Mouse (Mus musculus) embryonic facial prominence, embryonic 12.5 days (tissue): Measurements from ENCODE around the gene Nectin1. TPM values are rescaled to one million over a fixed set of nuclear protein-coding genes. Genes with fewer than 3 reads are reported as not detected.

Experiments
- ATAC-seq: fragments of 200-750 bp; cut with Nextera tagmentation; 2 replicates; pipeline ENCODE4 v1.8.0; 2017; ENCODE audit not compliant: insufficient number of reproducible peaks, insufficient read depth, low FRiP score, low TSS enrichment
- H3K27ac ChIP-seq: fragments of 300-500 bp; sonication (generic); 2 replicates; pipeline ENCODE4 v1.5.1; 2016; ENCODE audit warnings: mild to moderate bottlenecking
- H3K27me3 ChIP-seq: fragments of 300-500 bp; sonication (generic); 2 replicates; pipeline ENCODE4 v1.6.1; 2016; ENCODE audit warnings: mild to moderate bottlenecking, moderate library complexity
- H3K36me3 ChIP-seq: fragments of 300-500 bp; sonication (generic); 2 replicates; pipeline ENCODE4 v1.6.1; 2016; ENCODE audit warnings: mild to moderate bottlenecking
- H3K4me1 ChIP-seq: fragments of 300-500 bp; sonication (generic); 2 replicates; pipeline ENCODE4 v1.6.1; 2016
- H3K4me2 ChIP-seq: fragments of 300-500 bp; sonication (generic); replicated peaks from 2 replicates; pipeline ENCODE4 v1.6.1; 2016; ENCODE audit warnings: mild to moderate bottlenecking, moderate library complexity
- H3K4me3 ChIP-seq: fragments of 300-500 bp; sonication (generic); 2 replicates; pipeline ENCODE4 v1.5.1; 2016; ENCODE audit warnings: mild to moderate bottlenecking
- H3K9ac ChIP-seq: fragments of 300-500 bp; sonication (generic); 2 replicates; pipeline ENCODE4 v1.6.1; 2016; ENCODE audit warnings: mild to moderate bottlenecking, moderate library complexity
- H3K9me3 ChIP-seq: fragments of 300-500 bp; sonication (generic); 2 replicates; pipeline ENCODE4 v1.6.1; 2016; ENCODE audit warnings: mild to moderate bottlenecking, moderate library complexity
- WGBS: fragments of 180-500 bp; shearing (Covaris S2); methylation state at CpG from one replicate; pipeline ENCODE4 v1.1.7; 2016; 5-methylcytosine and 5-hydroxymethylcytosine counted together
- polyA plus RNA-seq: library from polyadenylated mRNA; unstranded; fragments of >200 nt; fragmentation: Nextera tagmentation; extraction: Ambion mirVana; gene quantifications from 2 replicates; pipeline ENCODE4 v1.2.1, GENCODE M21; 2016

Nectin1 gene
- polyA plus RNA-seq, 1 experiment from 2014 or later = 9.0 TPM

DNA sequence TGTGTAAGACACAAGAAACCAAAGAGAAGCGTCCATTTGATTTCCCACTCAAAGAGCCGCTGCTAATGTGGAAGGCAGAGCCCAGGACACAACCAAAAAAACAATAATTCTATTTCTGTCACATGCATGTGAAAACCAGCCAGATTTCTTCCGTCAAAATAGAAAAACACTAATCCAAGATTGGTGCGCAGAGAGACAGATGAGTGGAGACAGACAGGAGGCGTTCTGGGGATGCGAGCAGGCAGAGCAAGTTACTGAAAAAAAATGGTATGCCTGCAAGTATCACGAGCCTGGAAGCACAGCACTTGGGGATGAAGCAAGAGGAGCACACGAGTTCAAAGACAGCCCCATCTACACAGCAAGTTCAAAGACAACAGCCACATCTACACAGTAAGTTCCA lies 106.5 kb downstream of the Nectin1 start:
- Histone ChIP-seq H3K27ac (no peak overlapping the region), H3K4me1 (no peaks in the 10 kb centered on the region), H3K4me3 (no peak overlapping the region), H3K27me3 (peaks cover 10% of the 10 kb centered on the region), H3K9me3 (no peaks in the 10 kb centered on the region), H3K36me3 (no peaks in the 10 kb centered on the region), H3K9ac (no peak overlapping the region), H3K4me2 (no peak overlapping the region)
- no peak for ATAC-seq
- WGBS = 74% methylated on average over 8 of the region's 8 CpGs

DNA sequence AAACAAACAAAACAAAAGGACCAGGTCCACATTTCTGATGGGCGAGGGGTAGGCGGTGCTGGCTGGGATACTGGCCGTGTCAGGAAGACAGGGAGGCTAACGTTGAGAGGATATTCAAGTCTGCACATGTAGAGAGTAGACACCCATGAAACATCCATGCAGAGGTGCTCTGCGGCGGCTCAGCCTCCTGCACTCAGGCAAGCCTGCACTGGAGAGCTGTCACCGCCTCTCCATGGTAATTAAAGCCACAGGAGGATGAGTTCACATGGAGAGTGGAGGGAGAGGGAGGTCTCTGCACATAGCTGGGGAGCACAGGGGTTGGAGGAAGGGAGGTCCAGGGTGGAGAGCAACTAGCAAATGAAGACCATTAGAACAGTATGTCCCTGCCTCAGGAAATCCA lies 107.4 kb downstream of the Nectin1 start:
- H3K27me3 ChIP-seq = peaks cover 5% of the 10 kb centered on the region; the same call in 1 of the 2 replicates
- ATAC-seq = no peak
- 61% methylated on average over 7 of the region's 7 CpGs for WGBS

DNA sequence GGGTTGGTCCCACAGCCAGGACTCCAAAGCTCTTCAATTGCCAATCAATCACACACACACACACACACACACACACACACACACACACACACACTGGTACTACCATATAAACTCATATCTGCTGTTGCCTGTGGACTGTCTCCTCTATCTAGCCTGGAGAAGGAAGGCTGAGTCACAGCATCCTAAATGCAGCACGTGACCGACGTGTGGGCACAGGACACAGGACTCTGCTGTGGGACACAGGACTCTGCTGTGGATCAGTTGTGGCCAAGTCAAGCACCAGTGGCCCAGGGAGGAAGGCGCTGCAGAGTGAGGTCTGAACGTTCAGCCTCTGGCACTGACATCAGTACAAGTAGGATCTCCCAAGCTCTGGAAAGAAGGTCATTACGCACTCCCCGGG lies 112.1 kb downstream of the Nectin1 start:
- 87% methylated on average over 7 of the region's 7 CpGs for WGBS

More for the DNA sequence above, 107.4 kb downstream of the Nectin1 start:
- H3K27ac ChIP-seq = no peak overlapping the region
- H3K4me1 ChIP-seq = no peaks in the 10 kb centered on the region
- no peak overlapping the region for H3K9ac ChIP-seq
- no peaks in the 10 kb centered on the region for H3K9me3 ChIP-seq
- no peaks in the 10 kb centered on the region for H3K36me3 ChIP-seq
- H3K4me2 ChIP-seq = no peak overlapping the region
- no peak overlapping the region for H3K4me3 ChIP-seq

More for the DNA sequence above, 112.1 kb downstream of the Nectin1 start:
- Histone ChIP-seq H3K9ac (no peak overlapping the region), H3K4me3 (no peak overlapping the region), H3K9me3 (no peaks in the 10 kb centered on the region), H3K4me2 (no peak overlapping the region), H3K27me3 (peaks cover 7% of the 10 kb centered on the region), H3K27ac (no peak overlapping the region), H3K36me3 (no peaks in the 10 kb centered on the region), H3K4me1 (no peaks in the 10 kb centered on the region)
- no peak for ATAC-seq
